Mouse (Mus musculus): ENCODE results near the gene Ush2a. TPM values are rescaled to one million over a fixed set of nuclear protein-coding genes. Genes with fewer than 3 reads are reported as not detected.

The Ush2a gene
- total and polyA plus RNA-seq, 3 experiments, result 0.09 to 0.13 TPM; not detected in 1

DNA sequence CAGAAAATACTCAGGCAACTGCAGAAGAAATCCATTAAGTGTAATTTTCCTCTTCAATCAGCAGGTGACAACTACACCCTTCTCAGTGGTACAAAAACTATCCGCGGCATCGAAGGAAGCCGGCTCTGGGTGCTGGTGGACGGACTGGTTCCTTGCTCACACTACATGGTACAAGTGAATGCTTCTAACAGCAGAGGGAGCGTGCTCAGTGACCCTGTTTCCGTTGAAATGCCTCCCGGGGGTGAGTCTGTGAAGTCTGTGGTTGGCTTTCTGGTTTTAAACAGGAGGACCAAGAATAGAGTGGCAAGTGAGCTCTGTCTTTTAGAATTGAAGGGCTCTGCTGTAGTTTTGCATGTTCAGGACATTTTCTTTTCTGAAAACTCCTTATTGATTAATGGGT lies 416.4 kb downstream of the Ush2a start:
- intact Hi-C loops (cut with DNase I), result no loop called here
- no peaks in the 10 kb centered on the region for H3K79me2 ChIP-seq (replicated peaks; ENCODE audit: control insufficient read depth, insufficient read depth, low read length)
- no peaks in the 10 kb centered on the region for H3K36me3 ChIP-seq (ENCODE audit: control insufficient read depth, insufficient read depth, low read length)
- H3K9ac ChIP-seq (ENCODE audit: low read depth, low read length), result no peak overlapping the region
- no peak overlapping the region for H3K27ac ChIP-seq
- TF ChIP-seq EP300 (IDR thresholded peaks at IDR 0.05; ENCODE audit: insufficient read depth, low read depth, low read length) (no peak), CTCF (IDR thresholded peaks at IDR 0.05) (no peak)
- no peak for DNase-seq
- H3K27me3 ChIP-seq (ENCODE audit: control insufficient read depth, insufficient read depth, low read length), result no peaks in the 10 kb centered on the region
- H3K4me3 ChIP-seq, result no peak overlapping the region
- 55% methylated on average over 8 of the region's 8 CpGs for WGBS
- no peaks in the 10 kb centered on the region; the same call in 1 of the 2 replicates for H3K4me1 ChIP-seq (ENCODE audit: control insufficient read depth, insufficient read depth, low read length)

DNA sequence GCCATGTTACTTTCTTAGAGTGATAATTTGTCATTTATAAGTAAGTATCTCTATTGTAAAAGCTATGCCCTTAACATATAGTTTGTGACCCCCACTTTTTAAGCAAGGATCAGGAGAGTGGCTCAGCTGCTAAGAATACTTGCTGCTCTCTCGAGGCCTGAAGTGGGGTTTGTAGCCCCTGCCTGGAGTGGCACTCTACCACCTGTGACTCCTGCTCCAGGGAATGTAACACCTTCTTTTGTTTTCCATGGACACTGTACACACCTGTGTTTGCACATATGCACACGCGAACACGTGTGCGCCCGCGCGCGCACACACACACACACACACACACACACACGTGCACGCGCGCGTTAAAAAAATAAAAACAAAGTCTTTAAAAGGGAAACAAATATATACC lies 424.5 kb downstream of the Ush2a start:
- H3K9ac ChIP-seq (ENCODE audit: low read depth, low read length), result no peak overlapping the region
- DNase-seq, result no peak
- H3K27ac ChIP-seq, result no peak overlapping the region
- H3K4me3 ChIP-seq, result no peak overlapping the region
- intact Hi-C loops (cut with DNase I), result no loop called here
- H3K79me2 ChIP-seq (replicated peaks; ENCODE audit: control insufficient read depth, insufficient read depth, low read length), result no peaks in the 10 kb centered on the region
- H3K27me3 ChIP-seq (ENCODE audit: control insufficient read depth, insufficient read depth, low read length), result no peaks in the 10 kb centered on the region
- no peaks in the 10 kb centered on the region for H3K36me3 ChIP-seq (ENCODE audit: control insufficient read depth, insufficient read depth, low read length)
- no peaks in the 10 kb centered on the region for H3K4me1 ChIP-seq (ENCODE audit: control insufficient read depth, insufficient read depth, low read length)
- 96% methylated on average over 14 of the region's 14 CpGs for WGBS
- no peak for TF ChIP-seq EP300 (IDR thresholded peaks at IDR 0.05; ENCODE audit: insufficient read depth, low read depth, low read length)
- TF ChIP-seq POLR2A (IDR thresholded peaks at IDR 0.05; ENCODE audit: insufficient read depth, low read depth, low read length), result no peak
- TF ChIP-seq CTCF (IDR thresholded peaks at IDR 0.05), result no peak

DNA sequence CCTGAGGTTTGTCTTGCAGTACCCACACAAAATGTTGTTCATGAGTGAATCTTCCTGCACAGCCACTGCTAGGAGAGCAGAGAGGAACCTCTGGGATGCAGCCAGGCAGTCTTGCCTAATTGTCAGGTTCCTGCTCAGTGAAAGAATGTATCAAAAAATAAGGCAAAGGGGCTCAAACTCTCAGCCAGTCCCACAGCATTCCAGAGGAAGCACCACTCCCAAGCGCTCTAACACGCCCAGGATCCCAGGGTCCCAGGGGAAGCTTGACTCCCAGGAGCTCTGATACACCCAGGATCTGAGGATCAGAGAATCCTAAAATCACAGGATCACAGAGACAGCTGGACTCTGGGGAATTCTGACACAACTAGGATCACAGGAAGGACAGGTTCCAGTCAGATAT lies 434.5 kb downstream of the Ush2a start:
- peaks cover 1% of the 10 kb centered on the region; the same call in 1 of the 2 replicates for H3K27me3 ChIP-seq (ENCODE audit: control insufficient read depth, insufficient read depth, low read length)
- DNase-seq, result no peak
- no peaks in the 10 kb centered on the region for H3K36me3 ChIP-seq (ENCODE audit: control insufficient read depth, insufficient read depth, low read length)
- WGBS, result 67% methylated on average over 2 of the region's 2 CpGs
- no peak overlapping the region for H3K4me3 ChIP-seq
- H3K27ac ChIP-seq, result no peak overlapping the region
- no peak overlapping the region for H3K9ac ChIP-seq (ENCODE audit: low read depth, low read length)
- H3K79me2 ChIP-seq (replicated peaks; ENCODE audit: control insufficient read depth, insufficient read depth, low read length), result no peaks in the 10 kb centered on the region
- TF ChIP-seq CTCF (IDR thresholded peaks at IDR 0.05) (no peak), POLR2A (IDR thresholded peaks at IDR 0.05; ENCODE audit: insufficient read depth, low read depth, low read length) (no peak), EP300 (IDR thresholded peaks at IDR 0.05; ENCODE audit: insufficient read depth, low read depth, low read length) (no peak)
- intact Hi-C loops (cut with DNase I), result no loop called here
- H3K4me1 ChIP-seq (ENCODE audit: control insufficient read depth, insufficient read depth, low read length), result no peaks in the 10 kb centered on the region

- no peak overlapping the region for H3K9ac ChIP-seq (ENCODE audit: low read depth, low read length)
- TF ChIP-seq POLR2A (IDR thresholded peaks at IDR 0.05; ENCODE audit: insufficient read depth, low read depth, low read length), result no peak
- peak; percentile 48 for TF ChIP-seq CTCF (IDR thresholded peaks at IDR 0.05)
- no peak overlapping the region for H3K4me3 ChIP-seq
- H3K79me2 ChIP-seq (replicated peaks; ENCODE audit: control insufficient read depth, insufficient read depth, low read length), result no peaks in the 10 kb centered on the region
- no peaks in the 10 kb centered on the region for H3K36me3 ChIP-seq (ENCODE audit: control insufficient read depth, insufficient read depth, low read length)
- 82% methylated on average over 4 of the region's 4 CpGs for WGBS
- H3K27me3 ChIP-seq (ENCODE audit: control insufficient read depth, insufficient read depth, low read length), result no peaks in the 10 kb centered on the region
- H3K27ac ChIP-seq, result no peak overlapping the region
- DNase-seq, result no peak
- no peaks in the 10 kb centered on the region for H3K4me1 ChIP-seq (ENCODE audit: control insufficient read depth, insufficient read depth, low read length)
- intact Hi-C loops (cut with DNase I), result no loop called here
Measured at GRCm38 (mm10) chr1:188708176-188708575, 446.4 kb downstream of the Ush2a start.

- Histone ChIP-seq H3K4me3 (no peak overlapping the region), H3K27me3 (ENCODE audit: control insufficient read depth, insufficient read depth, low read length) (no peaks in the 10 kb centered on the region), H3K9ac (ENCODE audit: low read depth, low read length) (no peak overlapping the region), H3K4me1 (ENCODE audit: control insufficient read depth, insufficient read depth, low read length) (no peaks in the 10 kb centered on the region), H3K27ac (no peak overlapping the region), H3K79me2 (replicated peaks; ENCODE audit: control insufficient read depth, insufficient read depth, low read length) (no peaks in the 10 kb centered on the region), H3K36me3 (ENCODE audit: control insufficient read depth, insufficient read depth, low read length) (no peaks in the 10 kb centered on the region)
- TF ChIP-seq CTCF (IDR thresholded peaks at IDR 0.05), result no peak
- TF ChIP-seq POLR2A (IDR thresholded peaks at IDR 0.05; ENCODE audit: insufficient read depth, low read depth, low read length), result no peak
- no peak for TF ChIP-seq EP300 (IDR thresholded peaks at IDR 0.05; ENCODE audit: insufficient read depth, low read depth, low read length)
- no peak for DNase-seq
- intact Hi-C loops (cut with DNase I), result no loop called here
- WGBS, result 92% methylated on average over 10 of the region's 10 CpGs
Measured at GRCm38 (mm10) chr1:188708694-188709093, 446.9 kb downstream of the Ush2a start.

- Histone ChIP-seq H3K79me2 (replicated peaks; ENCODE audit: control insufficient read depth, insufficient read depth, low read length) (no peaks in the 10 kb centered on the region), H3K27me3 (ENCODE audit: control insufficient read depth, insufficient read depth, low read length) (no peaks in the 10 kb centered on the region; the same call in 1 of the 2 replicates), H3K27ac (no peak overlapping the region), H3K9ac (ENCODE audit: low read depth, low read length) (no peak overlapping the region), H3K36me3 (ENCODE audit: control insufficient read depth, insufficient read depth, low read length) (no peaks in the 10 kb centered on the region), H3K4me1 (ENCODE audit: control insufficient read depth, insufficient read depth, low read length) (no peaks in the 10 kb centered on the region), H3K4me3 (no peak overlapping the region)
- TF ChIP-seq EP300 (IDR thresholded peaks at IDR 0.05; ENCODE audit: insufficient read depth, low read depth, low read length) (no peak), POLR2A (IDR thresholded peaks at IDR 0.05; ENCODE audit: insufficient read depth, low read depth, low read length) (no peak), CTCF (IDR thresholded peaks at IDR 0.05) (no peak)
- WGBS, result 87% methylated on average over 18 of the region's 18 CpGs
- intact Hi-C loops (cut with DNase I), result no loop called here
- no peak for DNase-seq
Measured at GRCm38 (mm10) chr1:188714131-188714530, 452.3 kb downstream of the Ush2a start.
